Mouse (Mus musculus) adrenal gland (tissue): ENCODE measurements around the gene Jtb.

Experiments used
- intact Hi-C: fragments of 180-260 bp; cut with DNase I; formaldehyde crosslinking; loops from one replicate; pipeline ENCODE4 v1.15.1; 2025
- long read RNA-seq, 2 experiments: library from polyadenylated mRNA; unstranded; transcript quantifications; one replicate each; pipeline ENCODE4 v2.0.0; 2020; ENCODE audit warnings: borderline replicate concordance in 1 of 2; ENCODE audit not compliant: insufficient replicate concordance in 1 of 2

Gene Jtb
- long read RNA-seq, experiment 1, transcript Jtb-201 (5 exons, 1,101 nt): major isoform, 76 of 87 reads
- long read RNA-seq, experiment 1, partial matches to known transcripts: 1 of 87 reads
- long read RNA-seq, experiment 1, other reads (novel, unspliced or antisense): 10 of 87 reads
- long read RNA-seq, experiment 2, transcript Jtb-201 (5 exons, 1,101 nt): major isoform, 133 of 155 reads
- long read RNA-seq, experiment 2, partial matches to known transcripts: 4 of 155 reads
- long read RNA-seq, experiment 2, other reads (novel, unspliced or antisense): 15 of 155 reads

GRCm38 (mm10) chr3:90231507-90232333, at the start of gene Jtb:
Gene Jtb, plus strand, starts transcription at chr3:90231597.
- intact Hi-C loops: no loop called here

DNA sequence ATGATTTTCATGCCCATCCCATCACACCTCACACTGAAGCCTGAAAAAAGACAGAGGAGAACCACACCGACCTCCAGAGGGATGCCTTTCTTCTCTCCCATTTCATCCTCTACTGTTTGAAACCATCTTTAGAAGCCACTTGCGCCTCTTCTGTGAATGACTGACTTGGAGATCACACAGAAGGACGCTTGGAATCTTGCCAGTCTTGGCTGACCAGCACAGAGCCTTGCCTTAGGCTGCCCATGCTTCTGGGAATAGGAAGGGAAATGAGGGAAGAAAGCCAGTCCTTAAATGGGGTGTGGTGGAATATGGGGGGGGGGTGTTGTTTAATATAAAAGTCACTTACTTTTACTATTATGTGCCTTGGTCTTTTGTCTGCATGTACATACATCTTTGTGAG, 47.8 kb upstream of the Jtb start:
- intact Hi-C loops: no loop called here

GRCm38 (mm10) chr3:90190859-90191510, 40.4 kb upstream of the Jtb start:
- intact Hi-C loops: no loop called here

GRCm38 (mm10) chr3:90194759-90195158, 36.6 kb upstream of the Jtb start:
- intact Hi-C loops: no loop called here

DNA sequence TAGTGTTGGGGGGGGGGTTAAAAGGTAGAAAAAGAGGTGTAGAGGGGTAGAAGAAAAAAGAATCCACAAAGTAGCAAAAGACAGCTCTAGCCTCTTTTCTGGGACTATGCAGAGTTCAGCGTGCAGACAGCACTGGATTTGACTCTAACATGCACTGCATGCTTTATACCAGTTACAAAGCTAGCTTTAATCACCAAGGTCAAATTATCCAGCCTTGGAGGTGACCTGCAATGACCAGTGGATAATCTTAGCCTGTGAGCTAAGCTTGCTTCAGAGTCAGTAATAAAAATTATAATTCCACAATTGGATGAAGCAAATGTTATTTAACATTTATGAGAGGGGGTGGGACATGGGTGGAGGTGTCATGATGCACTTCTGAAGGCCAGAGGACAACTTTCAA, 35.8 kb upstream of the Jtb start:
- intact Hi-C loops: no loop called here

GRCm38 (mm10) chr3:90197548-90197947, 33.8 kb upstream of the Jtb start:
- intact Hi-C loops: no loop called here

DNA sequence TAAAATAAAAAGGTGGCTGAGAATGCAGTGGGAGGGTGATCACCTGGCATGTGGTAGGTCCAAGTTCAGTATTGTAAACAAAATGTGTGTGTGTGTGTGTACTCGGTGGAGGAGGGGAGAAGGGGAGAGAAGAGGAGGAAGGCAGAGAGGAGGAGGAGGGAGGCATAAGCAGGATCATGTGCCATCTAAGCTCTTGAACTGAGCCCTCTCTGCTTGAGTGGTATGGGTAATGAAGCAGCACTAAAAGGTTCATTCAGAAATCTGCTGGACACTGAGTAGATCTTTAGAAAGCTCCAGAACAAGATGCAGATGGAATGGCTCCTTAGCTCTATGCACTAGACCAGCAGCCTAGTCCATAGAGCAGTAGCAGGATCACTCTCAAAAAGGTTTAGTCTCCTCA, 28.5 kb upstream of the Jtb start:
- intact Hi-C loops: loop anchor here (10.0 kb wide), 1 partner anchor 68 kb away; no protein-coding TSS in a partner anchor

DNA sequence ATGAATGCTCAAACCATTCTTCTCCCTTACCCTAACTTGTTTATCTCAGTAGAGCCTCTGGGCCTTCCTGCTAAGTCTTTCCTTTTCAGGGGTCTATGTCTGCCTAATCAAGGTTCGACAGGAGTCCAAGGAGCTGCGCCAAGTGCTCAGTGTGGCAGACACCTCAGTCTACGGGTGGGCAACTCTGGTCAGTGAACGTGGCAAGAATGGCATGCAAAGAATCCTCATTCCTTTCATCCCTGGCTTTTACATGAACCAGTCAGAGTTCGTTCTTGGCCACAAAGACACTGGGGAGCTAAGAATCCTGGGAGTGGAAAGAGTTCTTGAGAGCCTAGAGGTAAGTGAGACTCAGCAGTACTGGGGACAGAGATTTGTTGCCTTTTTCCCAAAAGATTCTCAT, 27.8 kb upstream of the Jtb start:
- intact Hi-C loops: loop anchor here (10.0 kb wide), 1 partner anchor 69 kb away; no protein-coding TSS in a partner anchor

DNA sequence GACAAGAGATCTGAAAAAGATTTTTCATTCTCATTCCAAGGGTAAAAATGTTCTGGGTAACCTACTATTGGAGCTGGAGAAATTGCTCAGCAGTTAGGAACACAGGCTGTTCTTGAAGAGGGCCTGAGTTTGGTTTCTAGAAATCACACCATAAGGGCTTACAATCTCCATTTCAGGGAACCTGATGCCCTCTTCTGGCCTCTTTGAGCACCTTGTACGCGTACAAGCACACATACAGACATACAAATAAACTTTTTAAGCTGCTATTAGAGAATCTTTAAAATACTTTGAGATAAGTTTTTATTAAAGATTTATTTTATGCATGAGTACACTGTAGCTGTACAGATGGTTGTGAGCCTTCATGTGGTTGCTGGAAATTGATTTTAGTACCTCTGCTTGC, 26.8 kb upstream of the Jtb start:
- intact Hi-C loops: loop anchor here (10.0 kb wide), 1 partner anchor 70 kb away; no protein-coding TSS in a partner anchor

DNA sequence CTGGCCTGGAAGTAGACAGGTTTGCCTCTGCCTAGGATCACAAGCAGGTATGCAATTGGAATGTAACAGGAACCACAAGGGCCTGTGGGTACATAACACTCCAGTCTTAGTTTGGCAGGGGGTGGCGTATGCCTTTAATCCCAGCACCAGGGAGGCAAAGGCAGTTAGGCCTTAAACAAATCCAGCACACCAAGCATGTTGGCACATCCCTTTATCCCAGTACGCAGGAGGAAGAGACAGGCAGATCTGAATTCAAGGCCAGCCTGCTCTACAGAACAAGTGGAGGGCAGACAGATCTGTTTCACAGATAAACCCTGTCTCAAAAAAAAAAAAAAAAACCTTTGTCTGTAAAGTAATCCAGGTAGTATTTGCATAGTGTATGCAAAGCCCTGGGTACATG, 22.7 kb upstream of the Jtb start:
- intact Hi-C loops: loop anchor here (10.0 kb wide), 1 partner anchor 74 kb away; no protein-coding TSS in a partner anchor

GRCm38 (mm10) chr3:90209908-90210566, 21.4 kb upstream of the Jtb start:
- intact Hi-C loops: loop anchor here (10.0 kb wide), 1 partner anchor 75 kb away; no protein-coding TSS in a partner anchor

DNA sequence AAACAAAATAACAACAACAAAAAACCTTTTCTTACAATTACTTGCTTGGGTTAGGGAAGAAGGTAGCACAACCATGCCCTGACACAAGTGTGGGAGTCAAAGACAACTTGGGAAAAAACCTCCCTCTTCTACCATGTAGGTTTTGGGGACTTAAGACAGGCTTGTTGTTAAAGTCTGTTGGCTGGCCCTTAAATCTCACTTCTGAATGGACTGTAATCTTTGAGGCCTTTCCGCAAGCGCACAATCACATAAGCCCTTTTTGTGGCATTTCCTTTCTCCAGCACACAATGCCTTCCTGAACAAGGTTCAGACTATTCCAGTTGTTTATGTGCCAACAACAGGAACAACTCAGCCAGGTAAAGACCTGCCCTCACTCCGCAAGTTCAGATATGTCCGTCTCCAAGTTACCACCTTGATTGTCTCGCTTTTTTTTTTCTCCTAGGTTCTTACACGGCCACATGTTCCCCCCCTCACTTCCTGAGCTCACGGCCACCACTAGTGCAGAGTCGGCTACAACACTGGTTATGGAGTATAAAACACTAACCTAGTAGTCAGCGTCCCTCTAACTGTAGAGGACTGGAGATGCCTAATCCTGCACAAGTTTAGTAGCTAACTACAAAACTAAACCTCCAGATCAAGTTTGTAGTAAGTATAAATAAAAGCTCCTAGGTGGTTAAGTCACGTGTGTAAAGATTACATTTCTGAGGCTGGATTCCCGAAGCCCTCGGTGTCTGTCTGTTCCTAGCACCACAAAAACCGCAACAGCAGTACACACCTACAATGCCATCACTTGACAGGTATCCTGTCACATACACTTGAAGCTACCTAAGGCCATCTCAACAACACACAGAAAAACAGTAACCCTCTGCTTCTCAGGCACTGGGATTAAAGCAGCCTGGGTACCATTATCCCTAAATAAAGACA, 19.7 kb upstream of the Jtb start:
- intact Hi-C loops: no loop called here

DNA sequence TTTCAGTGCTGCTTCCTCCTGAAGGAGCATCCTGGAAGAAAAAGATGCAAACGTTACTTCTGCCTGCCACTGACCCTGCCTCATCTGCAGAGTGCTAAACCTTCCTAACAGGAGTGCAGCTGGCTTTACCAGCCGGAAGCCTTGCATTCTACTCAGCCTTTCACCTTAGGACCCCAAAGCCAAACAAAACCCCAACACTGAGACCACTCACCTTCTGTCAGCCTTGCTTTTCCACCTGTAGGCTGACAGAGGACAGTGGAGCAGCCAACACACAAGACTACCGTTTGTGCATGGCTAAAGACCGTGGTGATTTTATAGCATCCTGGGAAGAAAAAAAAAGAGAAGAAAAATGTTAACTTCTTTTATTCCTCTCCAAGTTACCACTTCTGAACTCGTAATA, 18.7 kb upstream of the Jtb start:
- intact Hi-C loops: no loop called here

GRCm38 (mm10) chr3:90213377-90213866, 18.0 kb upstream of the Jtb start, which contains the start of the genes Rps27 and Rab13:
Gene Rps27, minus strand, starts transcription at chr3:90213651.
Gene Rab13, plus strand, starts transcription at chr3:90213695.
- intact Hi-C loops: no loop called here

DNA sequence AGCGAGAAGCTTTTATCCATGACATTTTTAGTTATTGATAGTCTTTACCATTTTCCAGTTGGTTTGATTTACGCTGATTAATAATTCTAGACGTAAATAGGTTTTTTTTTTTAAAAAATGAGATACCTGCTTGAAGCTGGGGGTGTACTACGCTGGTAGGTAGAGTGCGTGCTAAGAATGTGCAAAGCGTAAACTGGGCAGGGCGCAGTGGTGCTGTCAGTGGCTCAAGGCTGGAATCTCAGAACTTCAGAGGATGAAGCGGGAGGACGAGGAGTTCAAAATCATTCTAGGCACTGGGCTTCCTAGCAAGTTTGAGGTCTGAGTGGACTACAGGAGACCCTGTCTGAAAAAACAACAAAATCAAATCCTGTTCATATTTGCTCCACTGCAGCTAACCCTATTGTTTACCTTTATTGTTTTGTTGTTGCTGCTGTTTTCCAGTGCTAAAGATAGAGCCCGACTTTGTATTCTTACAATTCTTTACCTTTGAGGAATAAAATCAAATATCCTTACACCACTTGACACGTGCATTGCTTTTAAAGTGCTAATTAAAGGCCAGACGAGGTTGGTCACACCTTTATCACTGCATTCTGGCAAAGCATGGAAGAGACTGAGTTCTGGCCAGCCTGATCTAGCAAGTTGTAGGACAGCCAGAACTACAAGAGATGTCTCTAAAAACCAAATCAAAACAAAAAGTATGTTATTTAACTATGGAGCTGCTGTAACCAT, 17.3 kb upstream of the Jtb start:
- intact Hi-C loops: no loop called here

DNA sequence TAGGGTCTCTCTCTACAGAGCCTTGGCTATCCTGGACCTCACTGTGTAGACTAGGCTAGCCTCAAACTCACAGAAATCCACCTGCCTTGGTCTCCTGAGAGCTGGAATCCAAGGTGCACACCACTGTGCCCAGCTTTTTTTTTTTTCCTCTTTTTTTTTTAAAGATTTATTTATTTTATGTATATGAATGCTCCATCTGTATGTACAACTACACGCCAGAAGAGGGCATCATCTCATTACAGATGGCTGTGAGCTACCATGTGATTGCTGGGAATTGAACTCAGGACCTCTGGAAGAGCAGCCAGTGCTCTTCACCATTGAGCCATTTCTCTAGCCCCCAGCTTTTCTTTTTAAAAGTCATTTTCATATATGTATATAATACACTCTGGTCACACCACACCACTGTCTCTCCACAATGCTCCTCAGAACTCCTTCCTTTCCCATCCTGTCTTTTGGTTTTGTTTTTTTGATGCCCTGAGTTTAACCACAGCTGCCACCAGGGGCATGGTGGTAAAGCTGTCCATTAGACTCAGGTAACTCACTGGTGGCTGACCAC, 15.5 kb upstream of the Jtb start:
- intact Hi-C loops: no loop called here

GRCm38 (mm10) chr3:90220088-90220487, 11.3 kb upstream of the Jtb start:
- intact Hi-C loops: loop anchor here (5.0 kb wide), 1 partner anchor 152 kb away; no protein-coding TSS in a partner anchor

- intact Hi-C loops: loop anchor here (5.0 kb wide), 1 partner anchor 152 kb away; no protein-coding TSS in a partner anchor
Observed at GRCm38 (mm10) chr3:90220531-90220951, 10.9 kb upstream of the Jtb start.

GRCm38 (mm10) chr3:90221123-90221522, 10.3 kb upstream of the Jtb start:
- intact Hi-C loops: loop anchor here (5.0 kb wide), 1 partner anchor 151 kb away; no protein-coding TSS in a partner anchor
